Mouse (Mus musculus) splenic B cell, adult 2 months (primary cell): ENCODE results near the gene Pdk4.

Source experiments
- DNase-seq: peaks from one replicate; pipeline ENCODE4 v3.0.0-alpha.2; 2011; ENCODE audit warnings: low read depth, low spot score
- H3K27me3 ChIP-seq: 2 replicates; pipeline ENCODE4 v1.6.1; 2012; ENCODE audit warnings: mild to moderate bottlenecking, low read length, moderate library complexity, mixed read lengths; ENCODE audit not compliant: control insufficient read depth, poor library complexity, insufficient read depth, severe bottlenecking
- H3K36me3 ChIP-seq: 2 replicates; pipeline ENCODE4 v1.6.1; 2012; ENCODE audit warnings: mild to moderate bottlenecking, low read length, moderate library complexity, mixed read lengths; ENCODE audit not compliant: control insufficient read depth, poor library complexity, insufficient read depth, severe bottlenecking

Pdk4 gene

GRCm38 (mm10) chr6:5474021-5474420 is 22.1 kb downstream of the Pdk4 start:
- H3K36me3 ChIP-seq, result no peaks in the 10 kb centered on the region
- no peak for DNase-seq
- no peaks in the 10 kb centered on the region for H3K27me3 ChIP-seq

GRCm38 (mm10) chr6:5472692-5473091 is 23.4 kb downstream of the Pdk4 start:
- DNase-seq, result no peak

GRCm38 (mm10) chr6:5470480-5471318 is 25.4 kb downstream of the Pdk4 start:
- no peak for DNase-seq
- no peaks in the 10 kb centered on the region for H3K27me3 ChIP-seq
- no peaks in the 10 kb centered on the region for H3K36me3 ChIP-seq

More at GRCm38 (mm10) chr6:5472692-5473091, 23.4 kb downstream of the Pdk4 start:
- H3K27me3 ChIP-seq, result no peaks in the 10 kb centered on the region
- H3K36me3 ChIP-seq, result no peaks in the 10 kb centered on the region

GRCm38 (mm10) chr6:5455836-5456235 is 40.3 kb downstream of the Pdk4 start:
- DNase-seq, result no peak
- H3K27me3 ChIP-seq, result no peaks in the 10 kb centered on the region
- H3K36me3 ChIP-seq, result no peaks in the 10 kb centered on the region

- no peaks in the 10 kb centered on the region for H3K36me3 ChIP-seq
- no peak for DNase-seq
- H3K27me3 ChIP-seq, result no peaks in the 10 kb centered on the region
Measured at GRCm38 (mm10) chr6:5449878-5450277, 46.2 kb downstream of the Pdk4 start.

GRCm38 (mm10) chr6:5448396-5448795 is 47.7 kb downstream of the Pdk4 start:
- Histone ChIP-seq H3K36me3 (no peaks in the 10 kb centered on the region), H3K27me3 (no peaks in the 10 kb centered on the region)
- DNase-seq, result no peak

GRCm38 (mm10) chr6:5447546-5447945 is 48.6 kb downstream of the Pdk4 start:
- no peaks in the 10 kb centered on the region for H3K27me3 ChIP-seq
- no peaks in the 10 kb centered on the region for H3K36me3 ChIP-seq
- DNase-seq, result no peak

- H3K36me3 ChIP-seq, result no peaks in the 10 kb centered on the region
- DNase-seq, result no peak
- no peaks in the 10 kb centered on the region for H3K27me3 ChIP-seq
Measured at GRCm38 (mm10) chr6:5447013-5447412, 49.1 kb downstream of the Pdk4 start.

- DNase-seq, result no peak
- Histone ChIP-seq H3K36me3 (no peaks in the 10 kb centered on the region), H3K27me3 (no peaks in the 10 kb centered on the region)
Measured at GRCm38 (mm10) chr6:5444331-5444898, 51.7 kb downstream of the Pdk4 start.

- no peaks in the 10 kb centered on the region for H3K36me3 ChIP-seq
- no peaks in the 10 kb centered on the region for H3K27me3 ChIP-seq
- DNase-seq, result no peak
Measured at GRCm38 (mm10) chr6:5443104-5443863, 52.8 kb downstream of the Pdk4 start.

- H3K36me3 ChIP-seq, result no peaks in the 10 kb centered on the region
- DNase-seq, result no peak
- H3K27me3 ChIP-seq, result no peaks in the 10 kb centered on the region
Measured at GRCm38 (mm10) chr6:5442316-5443085, 53.6 kb downstream of the Pdk4 start.

GRCm38 (mm10) chr6:5441221-5441620 is 54.9 kb downstream of the Pdk4 start:
- no peak for DNase-seq
- no peaks in the 10 kb centered on the region for H3K36me3 ChIP-seq
- no peaks in the 10 kb centered on the region for H3K27me3 ChIP-seq

GRCm38 (mm10) chr6:5437757-5438156 is 58.4 kb downstream of the Pdk4 start:
- Histone ChIP-seq H3K36me3 (no peaks in the 10 kb centered on the region), H3K27me3 (no peaks in the 10 kb centered on the region)
- no peak for DNase-seq

GRCm38 (mm10) chr6:5433887-5434286 is 62.2 kb downstream of the Pdk4 start:
- DNase-seq, result no peak
- no peaks in the 10 kb centered on the region for H3K27me3 ChIP-seq
- no peaks in the 10 kb centered on the region for H3K36me3 ChIP-seq
